Mouse (Mus musculus): Measurements from ENCODE around the gene Stk4. TPM values are rescaled to one million over a fixed set of nuclear protein-coding genes. Genes with fewer than 3 reads are reported as not detected.

The Stk4 gene
- polyA plus RNA-seq, 1 experiment from 2014 or later = 21.4 TPM

GRCm38 (mm10) chr2:164158838-164159237, 88.7 kb downstream of the Stk4 start:
- Histone ChIP-seq H3K4me2 (no peak overlapping the region), H3K27ac (ENCODE audit: low read depth, low read length) (no peak overlapping the region), H3K4me3 (ENCODE audit: low read depth, low read length) (no peak overlapping the region), H3K9me3 (replicated peaks; ENCODE audit: control insufficient read depth, low read length) (no peaks in the 10 kb centered on the region), H3K36me3 (ENCODE audit: control insufficient read depth, insufficient read depth, low read length) (no peaks in the 10 kb centered on the region), H3K9ac (ENCODE audit: low read depth, low read length) (no peak overlapping the region), H3K27me3 (ENCODE audit: control insufficient read depth, insufficient read depth, low read length) (no peaks in the 10 kb centered on the region), H3K4me1 (ENCODE audit: control insufficient read depth, insufficient read depth, low read length) (no peaks in the 10 kb centered on the region)
- no peak for ATAC-seq (replicated peaks; ENCODE audit: insufficient number of reproducible peaks, low FRiP score, low TSS enrichment)
- 79% methylated on average over 2 of the region's 2 CpGs for WGBS (ENCODE audit: insufficient replicate concordance)

DNA sequence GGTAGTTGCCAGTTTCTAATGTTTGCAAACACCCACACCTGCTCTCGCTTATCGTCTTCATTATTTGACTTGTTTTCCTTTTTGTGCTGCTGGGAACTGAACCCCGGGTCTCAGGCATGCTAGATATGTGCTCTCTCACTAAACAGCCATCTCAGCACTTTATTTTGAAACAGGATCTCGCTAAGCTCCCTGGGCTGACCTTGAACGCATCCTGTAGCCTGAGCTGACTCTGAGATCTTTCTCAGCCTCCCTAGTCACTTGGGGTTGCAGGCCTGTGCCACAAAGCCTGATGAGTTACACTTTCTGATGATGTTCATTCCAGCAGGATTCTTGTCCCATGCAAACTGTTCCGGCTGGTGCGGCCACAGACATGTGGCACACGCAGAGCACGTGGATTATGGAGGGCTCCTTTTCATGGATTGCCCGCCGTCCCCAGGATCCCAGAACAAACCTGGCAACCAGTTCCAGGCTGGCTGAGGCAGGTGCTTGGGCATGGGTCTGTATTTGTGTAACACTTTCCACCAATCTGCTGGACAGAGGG, 91.5 kb downstream of the Stk4 start:
- H3K27ac ChIP-seq (ENCODE audit: low read depth, low read length) = no peak overlapping the region
- 71% methylated on average over 11 of the region's 11 CpGs for WGBS (ENCODE audit: insufficient replicate concordance)
- no peaks in the 10 kb centered on the region for H3K9me3 ChIP-seq (replicated peaks; ENCODE audit: control insufficient read depth, low read length)
- H3K4me2 ChIP-seq = no peak overlapping the region
- no peak overlapping the region for H3K4me3 ChIP-seq (ENCODE audit: low read depth, low read length)
- no peak for ATAC-seq (replicated peaks; ENCODE audit: insufficient number of reproducible peaks, low FRiP score, low TSS enrichment)
- H3K4me1 ChIP-seq (ENCODE audit: control insufficient read depth, insufficient read depth, low read length) = no peaks in the 10 kb centered on the region
- H3K9ac ChIP-seq (ENCODE audit: low read depth, low read length) = no peak overlapping the region
- H3K36me3 ChIP-seq (ENCODE audit: control insufficient read depth, insufficient read depth, low read length) = no peaks in the 10 kb centered on the region
- peaks cover 16% of the 10 kb centered on the region for H3K27me3 ChIP-seq (ENCODE audit: control insufficient read depth, insufficient read depth, low read length)

GRCm38 (mm10) chr2:164164941-164165340, 94.8 kb downstream of the Stk4 start:
- Histone ChIP-seq H3K4me2 (no peak overlapping the region), H3K27ac (ENCODE audit: low read depth, low read length) (no peak overlapping the region), H3K27me3 (ENCODE audit: control insufficient read depth, insufficient read depth, low read length) (peaks cover 49% of the 10 kb centered on the region), H3K9me3 (replicated peaks; ENCODE audit: control insufficient read depth, low read length) (no peaks in the 10 kb centered on the region; the same call in 1 of the 2 replicates), H3K9ac (ENCODE audit: low read depth, low read length) (no peak overlapping the region), H3K4me1 (ENCODE audit: control insufficient read depth, insufficient read depth, low read length) (peaks cover 9% of the 10 kb centered on the region; the same call in 1 of the 2 replicates), H3K4me3 (ENCODE audit: low read depth, low read length) (no peak overlapping the region), H3K36me3 (ENCODE audit: control insufficient read depth, insufficient read depth, low read length) (no peaks in the 10 kb centered on the region)
- 79% methylated on average over 5 of the region's 5 CpGs for WGBS (ENCODE audit: insufficient replicate concordance)
- ATAC-seq (replicated peaks; ENCODE audit: insufficient number of reproducible peaks, low FRiP score, low TSS enrichment) = no peak

DNA sequence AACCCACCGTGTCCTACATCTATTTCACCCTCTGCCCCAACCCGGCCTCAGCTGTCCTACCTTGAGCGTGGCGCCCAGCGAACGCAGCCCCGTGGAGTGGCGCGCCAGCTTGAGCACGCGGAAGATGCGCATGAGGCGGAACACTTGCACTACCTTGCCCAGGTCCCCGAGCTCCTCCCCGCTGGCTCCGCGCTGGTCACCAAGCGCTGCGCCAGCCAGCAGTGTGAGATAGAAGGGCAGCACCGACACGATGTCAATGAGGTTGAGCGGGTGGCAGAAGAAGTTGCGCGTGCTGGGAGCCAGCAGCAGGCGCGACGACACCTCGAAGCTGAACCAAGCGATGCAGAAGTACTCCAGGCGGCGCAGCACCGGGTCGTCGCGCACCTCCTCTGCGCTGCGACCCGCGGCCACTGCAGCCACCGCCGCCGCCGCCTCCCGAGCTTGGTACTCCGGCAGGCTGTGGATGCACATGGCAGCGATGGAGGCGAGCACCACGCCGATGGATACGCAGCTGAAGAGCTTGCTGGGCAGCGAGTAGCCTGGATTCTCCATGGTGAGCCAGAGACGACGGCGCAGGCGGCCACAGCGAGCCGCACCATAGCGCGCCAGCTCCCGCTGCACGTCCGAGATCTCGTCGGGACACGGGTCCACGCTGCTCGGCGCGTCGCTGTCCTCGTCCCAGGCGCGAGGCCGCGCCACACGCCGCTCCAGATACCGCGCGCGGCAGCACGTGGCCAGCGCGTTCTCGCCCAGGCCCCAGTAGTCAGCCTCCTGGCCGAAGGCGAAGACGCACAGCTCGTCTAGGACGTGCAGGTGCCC, 97.8 kb downstream of the Stk4 start:
- 11% methylated on average over 89 of the region's 90 CpGs for WGBS (ENCODE audit: insufficient replicate concordance)
- Histone ChIP-seq H3K9me3 (replicated peaks; ENCODE audit: control insufficient read depth, low read length) (no peaks in the 10 kb centered on the region; the same call in 1 of the 2 replicates), H3K4me2 (peak overlapping the region; percentile 65), H3K9ac (ENCODE audit: low read depth, low read length) (no peak overlapping the region), H3K27ac (ENCODE audit: low read depth, low read length) (no peak overlapping the region), H3K4me1 (ENCODE audit: control insufficient read depth, insufficient read depth, low read length) (peaks cover 15% of the 10 kb centered on the region), H3K36me3 (ENCODE audit: control insufficient read depth, insufficient read depth, low read length) (no peaks in the 10 kb centered on the region), H3K27me3 (ENCODE audit: control insufficient read depth, insufficient read depth, low read length) (peaks cover 70% of the 10 kb centered on the region), H3K4me3 (ENCODE audit: low read depth, low read length) (peak overlapping the region; percentile 43)
- no peak for ATAC-seq (replicated peaks; ENCODE audit: insufficient number of reproducible peaks, low FRiP score, low TSS enrichment)

DNA sequence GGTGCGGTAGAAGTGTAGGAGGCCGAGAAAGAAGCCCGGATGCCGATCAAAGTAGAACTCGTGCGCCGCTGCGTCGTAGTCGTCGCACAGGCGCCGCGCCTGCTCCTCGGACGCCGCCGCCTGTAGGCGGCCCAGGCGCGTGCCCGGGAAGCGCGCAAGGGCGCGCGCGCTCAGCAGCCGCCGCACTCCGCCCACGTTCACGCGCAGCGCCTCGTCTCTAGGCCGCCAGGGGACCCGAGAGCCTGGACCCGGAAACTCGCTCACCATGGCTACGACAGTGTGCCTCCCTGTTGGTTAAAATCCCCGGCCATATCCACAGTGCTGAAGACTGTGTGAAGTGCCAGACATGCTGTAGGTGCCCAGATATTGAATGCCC, 98.4 kb downstream of the Stk4 start:
- H3K4me2 ChIP-seq = peak overlapping the region; percentile 65
- no peaks in the 10 kb centered on the region; the same call in 1 of the 2 replicates for H3K9me3 ChIP-seq (replicated peaks; ENCODE audit: control insufficient read depth, low read length)
- 10% methylated on average over 40 of the region's 42 CpGs for WGBS (ENCODE audit: insufficient replicate concordance)
- ATAC-seq (replicated peaks; ENCODE audit: insufficient number of reproducible peaks, low FRiP score, low TSS enrichment) = no peak
- peaks cover 70% of the 10 kb centered on the region for H3K27me3 ChIP-seq (ENCODE audit: control insufficient read depth, insufficient read depth, low read length)
- peak overlapping the region; percentile 43 for H3K4me3 ChIP-seq (ENCODE audit: low read depth, low read length)
- H3K27ac ChIP-seq (ENCODE audit: low read depth, low read length) = no peak overlapping the region
- peaks cover 15% of the 10 kb centered on the region for H3K4me1 ChIP-seq (ENCODE audit: control insufficient read depth, insufficient read depth, low read length)
- no peaks in the 10 kb centered on the region for H3K36me3 ChIP-seq (ENCODE audit: control insufficient read depth, insufficient read depth, low read length)
- H3K9ac ChIP-seq (ENCODE audit: low read depth, low read length) = no peak overlapping the region

DNA sequence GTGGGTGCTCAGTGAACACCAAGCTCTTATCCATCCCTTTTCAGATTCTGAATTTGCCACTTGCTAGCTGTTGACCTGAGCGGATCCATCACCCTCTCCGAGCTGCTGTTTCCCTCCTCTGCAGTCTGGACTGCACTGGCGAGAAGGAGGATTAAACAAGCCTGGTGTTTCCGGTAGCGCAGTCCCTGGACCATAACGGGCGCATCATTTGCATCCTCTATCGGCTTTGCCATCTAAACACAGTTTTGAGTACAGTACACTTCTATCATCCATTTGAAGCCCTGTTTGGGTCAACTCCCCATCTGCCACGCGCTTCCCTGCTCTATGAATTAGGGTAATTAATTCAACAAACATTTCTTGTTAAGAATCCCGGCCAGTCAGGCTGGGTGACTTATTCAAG, 100.2 kb downstream of the Stk4 start:
- Histone ChIP-seq H3K27me3 (ENCODE audit: control insufficient read depth, insufficient read depth, low read length) (peaks cover 67% of the 10 kb centered on the region), H3K9me3 (replicated peaks; ENCODE audit: control insufficient read depth, low read length) (no peaks in the 10 kb centered on the region; the same call in 1 of the 2 replicates), H3K4me2 (peak overlapping the region; percentile 74; the same call in 1 of the 2 replicates), H3K4me1 (ENCODE audit: control insufficient read depth, insufficient read depth, low read length) (peaks cover 15% of the 10 kb centered on the region), H3K4me3 (ENCODE audit: low read depth, low read length) (no peak overlapping the region), H3K36me3 (ENCODE audit: control insufficient read depth, insufficient read depth, low read length) (no peaks in the 10 kb centered on the region), H3K27ac (ENCODE audit: low read depth, low read length) (no peak overlapping the region), H3K9ac (ENCODE audit: low read depth, low read length) (no peak overlapping the region)
- ATAC-seq (replicated peaks; ENCODE audit: insufficient number of reproducible peaks, low FRiP score, low TSS enrichment) = no peak
- WGBS (ENCODE audit: insufficient replicate concordance) = 10% methylated on average over 11 of the region's 11 CpGs

DNA sequence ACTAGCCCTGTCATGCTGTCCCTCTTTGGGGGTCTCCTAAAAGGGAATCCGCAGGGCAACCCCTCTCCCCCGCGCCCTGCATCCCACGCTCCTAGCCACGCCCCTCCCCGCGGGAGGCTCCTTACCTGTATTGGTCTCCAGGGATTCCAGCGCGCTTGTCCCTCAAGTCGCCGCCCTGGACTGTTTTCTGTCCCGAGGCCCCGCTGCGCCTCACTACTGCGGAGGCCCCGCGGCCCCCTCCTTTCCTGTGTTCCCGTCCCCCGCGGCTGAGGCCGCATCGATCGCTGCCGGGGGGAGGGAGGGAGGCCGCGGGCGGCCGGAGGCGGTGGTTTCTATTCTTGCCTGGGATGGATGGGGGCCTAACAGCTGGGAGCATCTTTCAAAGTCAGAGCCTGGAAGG, 100.8 kb downstream of the Stk4 start, which contains the start of gene Kcns1:
TSS of gene Kcns1 (minus strand) at position 212 of the 400 bp plus-strand sequence.
- WGBS (ENCODE audit: insufficient replicate concordance) = under 1% methylated on average over 25 of the region's 29 CpGs
- no peak for ATAC-seq (replicated peaks; ENCODE audit: insufficient number of reproducible peaks, low FRiP score, low TSS enrichment)
- H3K27me3 ChIP-seq (ENCODE audit: control insufficient read depth, insufficient read depth, low read length) = peaks cover 62% of the 10 kb centered on the region
- H3K9me3 ChIP-seq (replicated peaks; ENCODE audit: control insufficient read depth, low read length) = no peaks in the 10 kb centered on the region; the same call in 1 of the 2 replicates
- H3K36me3 ChIP-seq (ENCODE audit: control insufficient read depth, insufficient read depth, low read length) = no peaks in the 10 kb centered on the region
- no peak within 1 kb of the TSS for H3K27ac ChIP-seq (ENCODE audit: low read depth, low read length)
- peaks cover 15% of the 10 kb centered on the region for H3K4me1 ChIP-seq (ENCODE audit: control insufficient read depth, insufficient read depth, low read length)
- peak within 1 kb of the TSS; percentile 74 for H3K4me2 ChIP-seq
- H3K4me3 ChIP-seq (ENCODE audit: low read depth, low read length) = peak within 1 kb of the TSS; percentile 43
- no peak within 1 kb of the TSS for H3K9ac ChIP-seq (ENCODE audit: low read depth, low read length)

GRCm38 (mm10) chr2:164173394-164173793, 103.3 kb downstream of the Stk4 start:
- no peak for ATAC-seq (replicated peaks; ENCODE audit: insufficient number of reproducible peaks, low FRiP score, low TSS enrichment)
- Histone ChIP-seq H3K4me3 (ENCODE audit: low read depth, low read length) (no peak overlapping the region), H3K9me3 (replicated peaks; ENCODE audit: control insufficient read depth, low read length) (no peaks in the 10 kb centered on the region; the same call in 1 of the 2 replicates), H3K4me2 (no peak overlapping the region), H3K9ac (ENCODE audit: low read depth, low read length) (no peak overlapping the region), H3K36me3 (ENCODE audit: control insufficient read depth, insufficient read depth, low read length) (no peaks in the 10 kb centered on the region), H3K27ac (ENCODE audit: low read depth, low read length) (no peak overlapping the region), H3K4me1 (ENCODE audit: control insufficient read depth, insufficient read depth, low read length) (peaks cover 8% of the 10 kb centered on the region), H3K27me3 (ENCODE audit: control insufficient read depth, insufficient read depth, low read length) (peaks cover 46% of the 10 kb centered on the region)
- 37% methylated on average over 3 of the region's 3 CpGs for WGBS (ENCODE audit: insufficient replicate concordance)
